Mouse (Mus musculus) neutrophil, adult 65 days (primary cell): ENCODE measurements around the gene Gm11549. TPM values are rescaled to one million over a fixed set of nuclear protein-coding genes. Genes with fewer than 3 reads are reported as not detected.

Source experiments
- total RNA-seq: library from RNA; stranded (reverse); gene quantifications from 2 replicates; pipeline ENCODE4 v1.2.4, GENCODE M21; 2023

Gm11549 gene
- not detected in 2 replicates for total RNA-seq

DNA sequence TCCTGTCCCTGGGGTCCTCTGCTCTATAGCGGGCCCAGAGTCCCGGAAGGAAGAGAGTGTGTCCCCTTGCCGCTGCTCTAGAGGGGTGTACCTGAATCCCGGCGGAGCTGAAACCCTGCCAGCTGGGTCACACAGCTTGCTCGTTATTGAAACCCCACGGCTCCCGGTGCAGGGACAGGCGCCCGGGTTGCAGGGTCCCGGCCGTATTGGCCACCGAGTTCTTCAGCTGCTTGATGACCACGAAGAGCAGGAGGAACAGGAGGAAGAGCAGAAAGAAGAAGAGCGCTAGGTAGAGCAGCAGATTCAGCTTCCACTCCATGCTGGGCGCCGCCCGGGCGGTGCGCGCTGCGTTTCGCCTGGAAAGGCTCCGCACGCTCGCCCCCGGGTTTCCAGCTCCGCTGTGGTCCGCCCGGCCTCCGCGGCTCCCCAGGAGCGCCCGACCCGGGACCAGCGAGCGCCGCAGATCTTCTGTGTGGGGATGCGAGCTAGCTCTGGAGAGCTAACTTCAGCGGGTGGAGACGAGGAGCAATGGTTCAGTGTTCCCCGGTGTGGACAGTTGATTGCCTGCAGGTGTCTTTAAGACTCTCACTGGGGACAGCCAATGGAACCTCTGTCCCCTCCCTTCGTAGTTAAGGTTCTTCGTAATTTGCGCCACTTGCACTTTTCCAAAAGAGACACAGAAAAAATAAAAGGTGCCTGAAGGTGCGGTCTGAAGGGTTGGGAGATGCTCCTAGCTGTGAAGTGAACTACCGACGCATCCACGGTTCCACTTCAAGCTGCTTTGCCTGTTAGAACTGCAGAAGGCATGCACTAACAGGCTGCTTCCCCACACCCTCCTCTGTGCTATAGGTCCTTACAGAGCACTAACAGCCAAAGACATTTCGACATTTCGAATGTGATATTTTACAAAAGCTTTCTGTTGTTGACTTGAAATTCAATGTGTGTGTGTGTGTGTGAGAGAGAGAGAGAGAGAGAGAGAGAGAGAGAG, at the start of gene Gm11549:
Gene Gm11549 (minus strand): TSS at position 741 of the 988 bp plus-strand sequence.

DNA sequence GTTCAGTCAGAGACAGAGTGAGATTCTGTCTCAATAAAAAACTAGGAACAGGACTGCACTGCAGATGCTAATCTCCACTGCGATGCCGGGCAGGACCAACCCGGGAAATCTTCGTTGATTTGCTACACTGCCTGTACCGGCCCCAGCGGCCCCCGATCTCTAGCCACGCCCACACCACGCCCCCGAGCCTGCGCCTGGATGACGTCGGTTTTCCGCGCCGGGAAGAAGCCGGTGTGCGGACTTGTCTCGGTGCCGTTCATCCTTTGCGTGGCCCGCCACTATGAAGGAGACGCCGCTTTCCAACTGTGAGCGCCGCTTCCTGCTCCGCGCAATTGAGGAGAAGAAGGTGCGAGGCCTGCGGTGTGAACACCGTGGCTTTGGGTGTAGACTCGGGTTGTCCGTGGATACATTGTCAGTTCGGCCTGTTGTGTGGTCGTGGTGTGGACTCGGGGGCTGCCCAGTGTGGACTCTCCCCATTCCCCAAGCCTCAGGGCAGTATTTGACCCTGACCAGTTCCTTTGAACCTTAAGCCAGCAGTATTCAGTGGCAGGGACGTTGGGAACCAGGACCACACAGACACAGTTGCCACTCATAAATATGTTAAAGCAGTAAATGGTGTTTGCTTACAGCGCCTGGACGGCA, 30.9 kb upstream of the Gm11549 start, which contains the start of gene Exosc9:
Gene Exosc9 (plus strand): TSS at position 201 of the 642 bp plus-strand sequence.

DNA sequence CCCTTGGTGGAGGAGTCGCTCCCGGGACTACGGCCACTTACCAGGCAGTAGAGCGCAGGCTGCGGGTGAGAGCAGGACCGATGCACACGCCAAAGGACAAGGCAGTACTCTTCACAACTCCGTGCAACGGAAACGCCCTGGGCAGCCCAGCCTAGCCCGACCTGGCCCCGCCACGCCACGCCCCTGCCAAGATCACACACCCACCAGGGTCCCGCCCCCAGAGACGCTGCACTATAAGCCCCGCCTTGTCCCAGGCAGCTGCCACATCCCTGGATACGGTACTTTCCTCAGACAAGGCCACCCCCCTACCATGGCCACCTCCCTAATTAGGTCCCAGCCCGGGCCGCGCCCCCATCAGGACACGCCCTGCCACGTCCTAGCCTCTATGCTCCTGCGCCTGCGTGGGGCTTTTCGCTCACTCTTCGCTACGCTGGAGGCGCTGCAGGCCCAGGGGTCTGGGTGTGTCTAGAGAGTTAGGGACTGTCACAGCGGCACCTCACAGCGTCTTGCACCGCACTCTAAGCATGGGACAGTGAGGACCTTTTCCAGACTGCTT, 46.0 kb downstream of the Gm11549 start, which contains the start of the genes Anxa5 and 1810062G17Rik:
Gene Anxa5 (minus strand): TSS at position 363 of the 556 bp plus-strand sequence.
Gene 1810062G17Rik (plus strand): TSS at position 406 of the 556 bp plus-strand sequence.

Other genes starting within 250 kb of the Gm11549 start
- gene Anxa5, start 45.9 kb downstream of the Gm11549 start, total RNA-seq: 123 and 154 TPM in 2 replicates
- not detected in 2 replicates for gene 1810062G17Rik, start 45.9 kb downstream of the Gm11549 start, total RNA-seq
- gene Exosc9, start 30.8 kb upstream of the Gm11549 start, total RNA-seq: 13.0 and 17.4 TPM in 2 replicates
- gene Ccna2, start 50.3 kb upstream of the Gm11549 start, total RNA-seq: 60.7 and 61.0 TPM in 2 replicates
- 0.28 and 0.39 TPM in 2 replicates for gene Bbs7, start 91.7 kb upstream of the Gm11549 start, total RNA-seq
- not detected in 2 replicates for gene Trpc3, start 168.4 kb upstream of the Gm11549 start, total RNA-seq